Mouse (Mus musculus): ENCODE results near the gene Dus2. TPM values are rescaled to one million over a fixed set of nuclear protein-coding genes. Genes with fewer than 3 reads are reported as not detected.
"Not testable (repeated sequence)": the region's sequence is repeated elsewhere in the genome, so short reads cannot be mapped to it uniquely, and the experiment has no call there.

Dus2 gene
- polyA plus RNA-seq, 1 experiment from 2014 or later, result 23.2 TPM

GRCm38 (mm10) chr8:105975363-105975762, 15.8 kb upstream of the Dus2 start:
- Histone ChIP-seq H3K27me3 (ENCODE audit: control insufficient read depth, insufficient read depth, low read length) (no peaks in the 10 kb centered on the region), H3K4me1 (ENCODE audit: control insufficient read depth, insufficient read depth, low read length) (no peaks in the 10 kb centered on the region), H3K9ac (replicated peaks; ENCODE audit: low read length) (no peak overlapping the region), H3K27ac (replicated peaks; ENCODE audit: low read depth, low read length) (no peak overlapping the region), H3K36me3 (ENCODE audit: control insufficient read depth, insufficient read depth, low read length) (no peaks in the 10 kb centered on the region), H3K4me2 (ENCODE audit: low read length) (no peak overlapping the region), H3K4me3 (replicated peaks; ENCODE audit: low read depth, low read length) (no peak overlapping the region), H3K9me3 (ENCODE audit: control insufficient read depth, low read length) (no peaks in the 10 kb centered on the region)
- no peak for DNase-seq
- WGBS, result 60% methylated on average over 7 of the region's 7 CpGs
- ATAC-seq (ENCODE audit: low FRiP score, low TSS enrichment), result no peak

GRCm38 (mm10) chr8:105979325-105979724, 11.8 kb upstream of the Dus2 start, which contains the start of gene Dpep3:
Gene Dpep3 (minus strand): TSS chr8:105979429.
- no peaks in the 10 kb centered on the region for H3K9me3 ChIP-seq (ENCODE audit: control insufficient read depth, low read length)
- H3K27me3 ChIP-seq (ENCODE audit: control insufficient read depth, insufficient read depth, low read length), result no peaks in the 10 kb centered on the region
- H3K36me3 ChIP-seq (ENCODE audit: control insufficient read depth, insufficient read depth, low read length), result no peaks in the 10 kb centered on the region
- no peak for DNase-seq
- H3K27ac ChIP-seq (replicated peaks; ENCODE audit: low read depth, low read length), result no peak within 1 kb of the TSS
- ATAC-seq (ENCODE audit: low FRiP score, low TSS enrichment), result no peak
- no peak within 1 kb of the TSS for H3K4me2 ChIP-seq (ENCODE audit: low read length)
- H3K4me3 ChIP-seq (replicated peaks; ENCODE audit: low read depth, low read length), result no peak within 1 kb of the TSS
- 91% methylated on average over 15 of the region's 15 CpGs for WGBS
- H3K4me1 ChIP-seq (ENCODE audit: control insufficient read depth, insufficient read depth, low read length), result no peaks in the 10 kb centered on the region
- H3K9ac ChIP-seq (replicated peaks; ENCODE audit: low read length), result no peak within 1 kb of the TSS

GRCm38 (mm10) chr8:105981146-105981545, 10.0 kb upstream of the Dus2 start:
- H3K27ac ChIP-seq (replicated peaks; ENCODE audit: low read depth, low read length), result no peak overlapping the region
- DNase-seq (no peak), ATAC-seq (ENCODE audit: low FRiP score, low TSS enrichment) (no peak)
- H3K4me2 ChIP-seq (ENCODE audit: low read length), result no peak overlapping the region
- no peaks in the 10 kb centered on the region for H3K36me3 ChIP-seq (ENCODE audit: control insufficient read depth, insufficient read depth, low read length)
- H3K9me3 ChIP-seq (ENCODE audit: control insufficient read depth, low read length), result no peaks in the 10 kb centered on the region
- H3K4me3 ChIP-seq (replicated peaks; ENCODE audit: low read depth, low read length), result no peak overlapping the region
- H3K9ac ChIP-seq (replicated peaks; ENCODE audit: low read length), result no peak overlapping the region
- 91% methylated on average over 1 of the region's 1 CpGs for WGBS
- H3K27me3 ChIP-seq (ENCODE audit: control insufficient read depth, insufficient read depth, low read length), result no peaks in the 10 kb centered on the region
- H3K4me1 ChIP-seq (ENCODE audit: control insufficient read depth, insufficient read depth, low read length), result no peaks in the 10 kb centered on the region

- H3K27me3 ChIP-seq (ENCODE audit: control insufficient read depth, insufficient read depth, low read length); H3K4me2 ChIP-seq (ENCODE audit: low read length); H3K9me3 ChIP-seq (ENCODE audit: control insufficient read depth, low read length); H3K36me3 ChIP-seq (ENCODE audit: control insufficient read depth, insufficient read depth, low read length); H3K9ac ChIP-seq (replicated peaks; ENCODE audit: low read length); ATAC-seq (ENCODE audit: low FRiP score, low TSS enrichment); H3K4me3 ChIP-seq (replicated peaks; ENCODE audit: low read depth, low read length); H3K27ac ChIP-seq (replicated peaks; ENCODE audit: low read depth, low read length); DNase-seq; H3K4me1 ChIP-seq (ENCODE audit: control insufficient read depth, insufficient read depth, low read length): not testable (repeated sequence)
- WGBS, result 79% methylated on average over 11 of the region's 11 CpGs
These were observed 7.7 kb upstream of the Dus2 start for GRCm38 (mm10) chr8:105983406-105983805.

- no peaks in the 10 kb centered on the region for H3K27me3 ChIP-seq (ENCODE audit: control insufficient read depth, insufficient read depth, low read length)
- no peak overlapping the region for H3K9ac ChIP-seq (replicated peaks; ENCODE audit: low read length)
- DNase-seq (no peak), ATAC-seq (ENCODE audit: low FRiP score, low TSS enrichment) (no peak)
- H3K4me1 ChIP-seq (ENCODE audit: control insufficient read depth, insufficient read depth, low read length), result no peaks in the 10 kb centered on the region
- no peaks in the 10 kb centered on the region for H3K9me3 ChIP-seq (ENCODE audit: control insufficient read depth, low read length)
- H3K27ac ChIP-seq (replicated peaks; ENCODE audit: low read depth, low read length), result no peak overlapping the region
- H3K4me2 ChIP-seq (ENCODE audit: low read length), result no peak overlapping the region
- H3K4me3 ChIP-seq (replicated peaks; ENCODE audit: low read depth, low read length), result no peak overlapping the region
- no peaks in the 10 kb centered on the region for H3K36me3 ChIP-seq (ENCODE audit: control insufficient read depth, insufficient read depth, low read length)
- 92% methylated on average over 11 of the region's 11 CpGs for WGBS
These were observed 2.6 kb upstream of the Dus2 start for GRCm38 (mm10) chr8:105988546-105988945.

GRCm38 (mm10) chr8:105991546-105991945, 409 bp downstream of the Dus2 start:
- Histone ChIP-seq H3K27me3 (ENCODE audit: control insufficient read depth, insufficient read depth, low read length) (no peaks in the 10 kb centered on the region), H3K27ac (replicated peaks; ENCODE audit: low read depth, low read length) (no peak overlapping the region), H3K4me2 (ENCODE audit: low read length) (no peak overlapping the region), H3K9ac (replicated peaks; ENCODE audit: low read length) (no peak overlapping the region), H3K4me3 (replicated peaks; ENCODE audit: low read depth, low read length) (no peak overlapping the region), H3K36me3 (ENCODE audit: control insufficient read depth, insufficient read depth, low read length) (no peaks in the 10 kb centered on the region), H3K9me3 (ENCODE audit: control insufficient read depth, low read length) (no peaks in the 10 kb centered on the region), H3K4me1 (ENCODE audit: control insufficient read depth, insufficient read depth, low read length) (no peaks in the 10 kb centered on the region)
- no peak for DNase-seq
- ATAC-seq (ENCODE audit: low FRiP score, low TSS enrichment), result no peak
- 86% methylated on average over 2 of the region's 2 CpGs for WGBS

- WGBS, result 84% methylated on average over 5 of the region's 5 CpGs
- ATAC-seq (ENCODE audit: low FRiP score, low TSS enrichment), result no peak
- Histone ChIP-seq H3K4me2 (ENCODE audit: low read length) (no peak overlapping the region), H3K4me1 (ENCODE audit: control insufficient read depth, insufficient read depth, low read length) (no peaks in the 10 kb centered on the region), H3K27me3 (ENCODE audit: control insufficient read depth, insufficient read depth, low read length) (no peaks in the 10 kb centered on the region), H3K36me3 (ENCODE audit: control insufficient read depth, insufficient read depth, low read length) (no peaks in the 10 kb centered on the region), H3K9ac (replicated peaks; ENCODE audit: low read length) (no peak overlapping the region), H3K4me3 (replicated peaks; ENCODE audit: low read depth, low read length) (no peak overlapping the region), H3K9me3 (ENCODE audit: control insufficient read depth, low read length) (no peaks in the 10 kb centered on the region), H3K27ac (replicated peaks; ENCODE audit: low read depth, low read length) (no peak overlapping the region)
- DNase-seq, result no peak
These were observed 1.4 kb downstream of the Dus2 start for GRCm38 (mm10) chr8:105992499-105992898.

GRCm38 (mm10) chr8:105993226-105993625, 2.1 kb downstream of the Dus2 start:
- Histone ChIP-seq H3K9ac (replicated peaks; ENCODE audit: low read length) (no peak overlapping the region), H3K4me3 (replicated peaks; ENCODE audit: low read depth, low read length) (no peak overlapping the region), H3K27ac (replicated peaks; ENCODE audit: low read depth, low read length) (no peak overlapping the region), H3K27me3 (ENCODE audit: control insufficient read depth, insufficient read depth, low read length) (no peaks in the 10 kb centered on the region), H3K4me1 (ENCODE audit: control insufficient read depth, insufficient read depth, low read length) (no peaks in the 10 kb centered on the region), H3K36me3 (ENCODE audit: control insufficient read depth, insufficient read depth, low read length) (no peaks in the 10 kb centered on the region), H3K4me2 (ENCODE audit: low read length) (no peak overlapping the region), H3K9me3 (ENCODE audit: control insufficient read depth, low read length) (no peaks in the 10 kb centered on the region)
- WGBS, result 61% methylated on average over 4 of the region's 4 CpGs
- no peak for ATAC-seq (ENCODE audit: low FRiP score, low TSS enrichment)
- no peak for DNase-seq

- H3K9ac ChIP-seq (replicated peaks; ENCODE audit: low read length), result no peak overlapping the region
- no peak for DNase-seq
- H3K36me3 ChIP-seq (ENCODE audit: control insufficient read depth, insufficient read depth, low read length), result no peaks in the 10 kb centered on the region
- no peak overlapping the region for H3K4me2 ChIP-seq (ENCODE audit: low read length)
- ATAC-seq (ENCODE audit: low FRiP score, low TSS enrichment), result no peak
- 84% methylated on average over 6 of the region's 7 CpGs for WGBS
- H3K27ac ChIP-seq (replicated peaks; ENCODE audit: low read depth, low read length), result no peak overlapping the region
- H3K27me3 ChIP-seq (ENCODE audit: control insufficient read depth, insufficient read depth, low read length), result no peaks in the 10 kb centered on the region
- no peaks in the 10 kb centered on the region for H3K9me3 ChIP-seq (ENCODE audit: control insufficient read depth, low read length)
- H3K4me3 ChIP-seq (replicated peaks; ENCODE audit: low read depth, low read length), result no peak overlapping the region
- no peaks in the 10 kb centered on the region for H3K4me1 ChIP-seq (ENCODE audit: control insufficient read depth, insufficient read depth, low read length)
These were observed 5.2 kb downstream of the Dus2 start for GRCm38 (mm10) chr8:105996359-105996758.

Data from midbrain, embryonic 14.5 days (tissue).